Mouse (Mus musculus) mouse embryonic stem cell (cell line): ENCODE results near the gene Spo11.

Experiments
- in situ Hi-C, 2 experiments: fragments of 300-500 bp; cut with MboI; formaldehyde crosslinking; loops; 1 replicate in 1 of 2; 3 replicates in 1 of 2; pipeline ENCODE4 v1.14.3; 2019 to 2020; ENCODE audit warnings: low sequenced_read_pairs in 2 of 2, low pct_unique_long_range_greater_than_20kb in 1 of 2, mixed read lengths in 1 of 2; ENCODE audit not compliant: unreplicated experiment in 1 of 2

Spo11 gene

GRCm38 (mm10) chr2:172977409-172978130, at the start of gene Spo11:
Gene Spo11, plus strand, starts transcription at chr2:172977700.
- in situ Hi-C loops, result loop anchor here in 1 of 2 experiments (25.0 kb wide), 1 partner anchor 490 kb away; no protein-coding TSS in a partner anchor

GRCm38 (mm10) chr2:172929905-172930436, 47.5 kb upstream of the Spo11 start:
- in situ Hi-C loops, result no loop called here

GRCm38 (mm10) chr2:172931137-172931898, 46.2 kb upstream of the Spo11 start:
- in situ Hi-C loops, result no loop called here

- in situ Hi-C loops, result no loop called here
These were observed 43.7 kb upstream of the Spo11 start for GRCm38 (mm10) chr2:172933631-172934419.

GRCm38 (mm10) chr2:172934420-172934788, 43.1 kb upstream of the Spo11 start:
- in situ Hi-C loops, result no loop called here

GRCm38 (mm10) chr2:172934891-172935740, 42.4 kb upstream of the Spo11 start:
- in situ Hi-C loops, result no loop called here

GRCm38 (mm10) chr2:172935776-172936562, 41.5 kb upstream of the Spo11 start:
- in situ Hi-C loops, result no loop called here

GRCm38 (mm10) chr2:172936844-172937243, 40.7 kb upstream of the Spo11 start:
- in situ Hi-C loops, result no loop called here

GRCm38 (mm10) chr2:172937326-172938190, 39.9 kb upstream of the Spo11 start:
- in situ Hi-C loops, result no loop called here

GRCm38 (mm10) chr2:172938761-172939638, 38.5 kb upstream of the Spo11 start:
- in situ Hi-C loops, result no loop called here

GRCm38 (mm10) chr2:172939639-172940002, 37.9 kb upstream of the Spo11 start:
- in situ Hi-C loops, result loop anchor here in 1 of 2 experiments (10.0 kb wide), 1 partner anchor 105 kb away; no protein-coding TSS in a partner anchor

GRCm38 (mm10) chr2:172940003-172940798, 37.3 kb upstream of the Spo11 start, which contains the start of gene Bmp7:
Gene Bmp7, minus strand, starts transcription at chr2:172940321.
- in situ Hi-C loops, result loop anchor here in 1 of 2 experiments (10.0 kb wide), 1 partner anchor 105 kb away; no protein-coding TSS in a partner anchor

- in situ Hi-C loops, result loop anchor here in 1 of 2 experiments (10.0 kb wide), 1 partner anchor 106 kb away; no protein-coding TSS in a partner anchor
These were observed 36.7 kb upstream of the Spo11 start for GRCm38 (mm10) chr2:172940799-172941163.

- in situ Hi-C loops, result loop anchor here (5.0 to 10.0 kb wide), 2 partner anchors 82 to 114 kb away; no protein-coding TSS in a partner anchor
These were observed 28.4 kb upstream of the Spo11 start for GRCm38 (mm10) chr2:172949051-172949450.
